Mouse (Mus musculus) kidney, adult 11 months (tissue): ENCODE results near the gene Stk24.
A peak's percentile ranks its signal among the peaks of the same experiment; 100 is the strongest.
"Not testable (repeated sequence)": the region's sequence is repeated elsewhere in the genome, so short reads cannot be mapped to it uniquely, and the experiment has no call there.

Experiments used
- DNase-seq: peaks from one replicate; pipeline ENCODE4 v3.0.0; 2022

The Stk24 gene

GRCm38 (mm10) chr14:121379827-121380145, at the start of gene Stk24:
Gene Stk24 (minus strand): TSS chr14:121380011.
- DNase-seq: no peak

GRCm38 (mm10) chr14:121428148-121428547, 48.3 kb upstream of the Stk24 start:
- DNase-seq: no peak

- DNase-seq: no peak
These were observed 46.9 kb upstream of the Stk24 start for GRCm38 (mm10) chr14:121426743-121427142.

- DNase-seq: peak; percentile 77
These were observed 45.4 kb upstream of the Stk24 start for GRCm38 (mm10) chr14:121425004-121425793.

GRCm38 (mm10) chr14:121423341-121423751, 43.5 kb upstream of the Stk24 start:
- no peak for DNase-seq

- DNase-seq: no peak
These were observed 43.0 kb upstream of the Stk24 start for GRCm38 (mm10) chr14:121422664-121423340.

- DNase-seq: no peak
These were observed 42.2 kb upstream of the Stk24 start for GRCm38 (mm10) chr14:121422000-121422399.

- DNase-seq: no peak
These were observed 37.8 kb upstream of the Stk24 start for GRCm38 (mm10) chr14:121417594-121417993.

GRCm38 (mm10) chr14:121416626-121417319, 37.0 kb upstream of the Stk24 start:
- DNase-seq: no peak

GRCm38 (mm10) chr14:121414635-121415241, 34.9 kb upstream of the Stk24 start:
- no peak for DNase-seq

GRCm38 (mm10) chr14:121413726-121414125, 33.9 kb upstream of the Stk24 start:
- not testable (repeated sequence) for DNase-seq

- no peak for DNase-seq
These were observed 29.1 kb upstream of the Stk24 start for GRCm38 (mm10) chr14:121408944-121409343.

- no peak for DNase-seq
These were observed 27.1 kb upstream of the Stk24 start for GRCm38 (mm10) chr14:121406943-121407342.

- DNase-seq: no peak
These were observed 25.7 kb upstream of the Stk24 start for GRCm38 (mm10) chr14:121405546-121405945.

- no peak for DNase-seq
These were observed 25.3 kb upstream of the Stk24 start for GRCm38 (mm10) chr14:121405120-121405519.

- DNase-seq: no peak
These were observed 19.9 kb upstream of the Stk24 start for GRCm38 (mm10) chr14:121399676-121400075.

- no peak for DNase-seq
These were observed 17.7 kb upstream of the Stk24 start for GRCm38 (mm10) chr14:121397471-121397870.

- no peak for DNase-seq
These were observed 15.3 kb upstream of the Stk24 start for GRCm38 (mm10) chr14:121395125-121395524.

GRCm38 (mm10) chr14:121391927-121392326, 12.1 kb upstream of the Stk24 start:
- peak; percentile 90 for DNase-seq

- DNase-seq: no peak
These were observed 7.9 kb upstream of the Stk24 start for GRCm38 (mm10) chr14:121387760-121388159.

- DNase-seq: no peak
These were observed 5.6 kb upstream of the Stk24 start for GRCm38 (mm10) chr14:121385440-121385839.

GRCm38 (mm10) chr14:121383801-121384200, 4.0 kb upstream of the Stk24 start:
- no peak for DNase-seq

- DNase-seq: peak; percentile 77
These were observed 540 bp downstream of the Stk24 start for GRCm38 (mm10) chr14:121379116-121379826.
